Mouse (Mus musculus): ENCODE measurements around the gene Kazn.

DNA sequence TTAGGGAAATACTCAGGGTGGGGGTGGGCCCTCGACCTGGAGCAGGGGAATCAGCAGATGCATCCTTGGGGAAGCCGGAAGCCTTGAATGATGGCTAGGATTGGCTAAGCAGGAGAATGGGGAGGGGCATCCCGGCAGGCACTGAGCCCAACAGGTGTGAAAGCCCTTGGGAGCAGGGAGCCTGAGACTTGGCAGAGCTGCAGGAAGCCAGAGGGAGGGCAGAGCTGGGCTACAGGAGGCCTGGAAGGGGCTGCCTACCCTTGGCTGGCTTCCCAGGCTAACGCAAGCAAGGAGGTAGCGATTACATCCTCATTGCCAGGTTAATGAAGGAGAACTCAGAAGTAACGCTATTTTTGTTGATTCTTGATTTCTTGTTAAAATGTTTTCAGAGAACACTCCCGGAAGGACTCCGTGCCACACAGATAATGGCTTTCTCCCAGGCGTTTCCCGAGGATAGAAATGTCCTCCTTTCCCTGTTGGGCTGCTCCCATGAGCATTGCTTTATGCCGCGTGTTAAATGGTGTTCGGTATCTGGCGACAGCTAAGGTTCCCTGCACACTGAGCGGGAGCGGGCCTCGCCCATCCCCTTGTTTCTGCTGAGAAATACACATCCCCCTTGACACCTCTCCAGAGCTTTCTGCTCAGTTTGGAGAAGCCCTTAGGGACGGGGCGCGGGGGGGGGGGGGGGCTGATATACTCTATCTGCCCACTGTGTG is 38.4 kb upstream of the Kazn start:
- TF ChIP-seq USF1 (IDR thresholded peaks at IDR 0.05; ENCODE audit: low read depth) (no peak), MYOG (IDR thresholded peaks at IDR 0.05; ENCODE audit: control insufficient read depth, extremely low read depth, insufficient read length) (no peak), CTCF (IDR thresholded peaks at IDR 0.05; ENCODE audit: control insufficient read depth, insufficient read depth, insufficient read length) (no peak), MYOD1 (IDR thresholded peaks at IDR 0.05; ENCODE audit: control insufficient read depth, insufficient read length, low read depth) (no peak)

Measured in C2C12 (cell line).